Mouse (Mus musculus): Measurements from ENCODE around the gene Kmt2e. TPM values are rescaled to one million over a fixed set of nuclear protein-coding genes. Genes with fewer than 3 reads are reported as not detected.

Gene Kmt2e
- polyA plus RNA-seq, 1 experiment from 2014 or later = 63.4 TPM

GRCm38 (mm10) chr5:23417716-23418115, 16.5 kb upstream of the Kmt2e start:
- WGBS = 55% methylated on average over 2 of the region's 2 CpGs
- H3K27me3 ChIP-seq (ENCODE audit: control insufficient read depth, insufficient read depth, low read length) = no peaks in the 10 kb centered on the region
- ATAC-seq (ENCODE audit: insufficient number of reproducible peaks, insufficient read depth, low FRiP score, low read depth) = no peak
- peaks cover 21% of the 10 kb centered on the region for H3K36me3 ChIP-seq (ENCODE audit: control insufficient read depth, insufficient read depth, low read length)
- H3K4me3 ChIP-seq (ENCODE audit: control insufficient read depth in 1 of 2, insufficient read depth in 1 of 2, low read depth in 1 of 2, low read length in 2 of 2) = peak overlapping the region; percentile 53 to 62; a peak in 3 of 4 replicates
- H3K27ac ChIP-seq (replicated peaks in 1 of 2; ENCODE audit: control insufficient read depth in 1 of 2, insufficient read depth in 1 of 2, low read depth in 2 of 2, low read length in 2 of 2) = peak overlapping the region; percentile 76 to 92; a peak in 2 of 4 replicates
- H3K9ac ChIP-seq (ENCODE audit: low read length) = peak overlapping the region; percentile 79
- peak overlapping the region; percentile 70 for H3K4me2 ChIP-seq (ENCODE audit: low read length)
- H3K9me3 ChIP-seq (ENCODE audit: control insufficient read depth, low read length) = no peaks in the 10 kb centered on the region
- H3K4me1 ChIP-seq (ENCODE audit: control insufficient read depth in 2 of 2, insufficient read depth in 2 of 2, low read length in 2 of 2) = peaks cover 16 to 67% of the 10 kb centered on the region in 2 experiments

DNA sequence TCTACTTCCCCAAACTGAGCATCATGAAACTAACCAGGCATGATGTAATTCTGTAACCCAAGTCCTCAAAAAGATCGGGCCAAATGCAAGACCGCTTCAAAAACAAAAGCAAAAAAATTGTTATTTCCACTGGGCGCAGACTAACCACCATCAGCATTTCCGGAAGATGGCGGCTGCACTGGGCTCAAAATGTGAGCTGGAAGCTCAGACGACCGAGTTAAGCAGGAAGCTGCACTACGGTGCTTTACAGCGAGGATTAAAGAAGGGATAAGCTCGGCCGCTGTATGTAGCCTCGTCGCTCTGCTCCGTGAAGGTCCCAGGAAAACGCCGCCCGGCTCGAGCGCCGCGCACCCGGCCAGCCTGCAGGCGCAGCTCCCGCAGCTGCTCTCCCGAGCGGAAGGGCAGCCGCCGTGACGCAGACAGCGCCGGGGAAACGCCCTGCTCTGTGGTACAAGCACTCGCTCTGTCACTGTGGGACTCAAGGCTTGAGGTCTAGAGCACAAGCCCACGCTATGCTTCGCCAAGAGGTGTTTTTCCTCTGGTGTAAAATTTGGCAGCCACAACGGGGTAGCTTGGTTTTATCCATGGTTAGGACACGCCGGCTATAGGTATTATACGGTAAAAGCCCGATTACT, 16.0 kb upstream of the Kmt2e start:
- WGBS = under 1% methylated on average over 40 of the region's 40 CpGs
- Histone ChIP-seq H3K9me3 (ENCODE audit: control insufficient read depth, low read length) (no peaks in the 10 kb centered on the region), H3K9ac (ENCODE audit: low read length) (peak overlapping the region; percentile 79), H3K27me3 (ENCODE audit: control insufficient read depth, insufficient read depth, low read length) (no peaks in the 10 kb centered on the region), H3K4me2 (ENCODE audit: low read length) (peak overlapping the region; percentile 70), H3K27ac (replicated peaks in 1 of 2; ENCODE audit: control insufficient read depth in 1 of 2, insufficient read depth in 1 of 2, low read depth in 2 of 2, low read length in 2 of 2) (peak overlapping the region; percentile 76 to 92), H3K36me3 (ENCODE audit: control insufficient read depth, insufficient read depth, low read length) (peaks cover 22% of the 10 kb centered on the region), H3K4me3 (ENCODE audit: control insufficient read depth in 1 of 2, insufficient read depth in 1 of 2, low read depth in 1 of 2, low read length in 2 of 2) (peak overlapping the region; percentile 53 to 62), H3K4me1 (ENCODE audit: control insufficient read depth in 2 of 2, insufficient read depth in 2 of 2, low read length in 2 of 2) (peaks cover 14 to 61% of the 10 kb centered on the region in 2 experiments)
- ATAC-seq (ENCODE audit: insufficient number of reproducible peaks, insufficient read depth, low FRiP score, low read depth) = peak; percentile 81

DNA sequence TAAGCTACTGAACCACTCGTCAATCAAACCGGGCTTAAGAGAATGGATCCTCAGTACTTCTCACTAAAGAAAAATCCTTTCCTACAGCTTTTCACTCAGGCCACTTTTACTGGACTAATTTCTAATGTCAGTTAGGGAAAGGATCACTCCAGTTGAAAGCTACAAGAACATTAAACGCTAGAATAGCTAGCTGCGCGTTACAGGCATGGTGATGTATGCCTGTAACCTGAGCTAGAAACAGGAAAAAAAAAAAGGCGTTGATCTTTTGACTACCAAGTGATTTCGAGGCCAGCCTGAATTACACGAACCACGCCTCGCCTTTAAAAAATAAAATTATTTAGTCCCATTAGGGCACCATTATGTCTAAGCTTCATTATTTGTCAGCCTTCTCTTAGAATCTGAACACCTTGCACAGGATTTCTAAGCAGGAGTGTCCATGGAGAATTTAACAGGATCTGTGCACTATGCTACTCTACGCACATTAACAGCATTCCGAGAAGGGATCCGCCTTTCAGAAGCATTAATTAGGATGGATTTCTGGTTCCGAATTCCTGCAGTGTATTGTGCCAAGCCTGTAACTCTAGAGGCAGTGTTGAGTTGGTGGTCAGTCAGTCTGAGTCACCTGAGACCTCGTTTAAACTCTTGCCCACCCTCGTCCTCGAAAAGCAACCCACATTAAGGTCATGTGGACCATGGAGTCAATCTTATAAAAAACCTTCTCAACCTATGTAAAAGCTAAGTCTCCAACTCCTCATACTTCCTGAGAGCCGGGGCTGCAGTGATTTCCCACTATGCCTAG, 15.2 kb upstream of the Kmt2e start:
- no peaks in the 10 kb centered on the region for H3K9me3 ChIP-seq (ENCODE audit: control insufficient read depth, low read length)
- 3% methylated on average over 18 of the region's 18 CpGs for WGBS
- H3K4me1 ChIP-seq (ENCODE audit: control insufficient read depth in 2 of 2, insufficient read depth in 2 of 2, low read length in 2 of 2) = peaks cover 9 to 55% of the 10 kb centered on the region in 2 experiments
- peak overlapping the region; percentile 53 to 62 for H3K4me3 ChIP-seq (ENCODE audit: control insufficient read depth in 1 of 2, insufficient read depth in 1 of 2, low read depth in 1 of 2, low read length in 2 of 2)
- H3K4me2 ChIP-seq (ENCODE audit: low read length) = peak overlapping the region; percentile 70
- H3K27ac ChIP-seq (replicated peaks in 1 of 2; ENCODE audit: control insufficient read depth in 1 of 2, insufficient read depth in 1 of 2, low read depth in 2 of 2, low read length in 2 of 2) = peak overlapping the region; percentile 76 to 92
- no peak for ATAC-seq (ENCODE audit: insufficient number of reproducible peaks, insufficient read depth, low FRiP score, low read depth)
- H3K9ac ChIP-seq (ENCODE audit: low read length) = peak overlapping the region; percentile 79
- peaks cover 30% of the 10 kb centered on the region for H3K36me3 ChIP-seq (ENCODE audit: control insufficient read depth, insufficient read depth, low read length)
- no peaks in the 10 kb centered on the region for H3K27me3 ChIP-seq (ENCODE audit: control insufficient read depth, insufficient read depth, low read length)

- ATAC-seq (ENCODE audit: insufficient number of reproducible peaks, insufficient read depth, low FRiP score, low read depth) = no peak
- H3K9me3 ChIP-seq (ENCODE audit: control insufficient read depth, low read length) = no peaks in the 10 kb centered on the region
- H3K4me1 ChIP-seq (ENCODE audit: control insufficient read depth in 2 of 2, insufficient read depth in 2 of 2, low read length in 2 of 2) = peaks cover 6 to 48% of the 10 kb centered on the region in 2 experiments
- peaks cover 37% of the 10 kb centered on the region for H3K36me3 ChIP-seq (ENCODE audit: control insufficient read depth, insufficient read depth, low read length)
- 35% methylated on average over 7 of the region's 7 CpGs for WGBS
- peak overlapping the region; percentile 29 to 92 for H3K27ac ChIP-seq (replicated peaks in 1 of 2; ENCODE audit: control insufficient read depth in 1 of 2, insufficient read depth in 1 of 2, low read depth in 2 of 2, low read length in 2 of 2)
- no peaks in the 10 kb centered on the region for H3K27me3 ChIP-seq (ENCODE audit: control insufficient read depth, insufficient read depth, low read length)
- H3K4me2 ChIP-seq (ENCODE audit: low read length) = peak overlapping the region; percentile 70
- H3K4me3 ChIP-seq (ENCODE audit: control insufficient read depth in 1 of 2, insufficient read depth in 1 of 2, low read depth in 1 of 2, low read length in 2 of 2) = peak overlapping the region in 1 of 2 experiments; percentile 62; a peak in 1 of 4 replicates
- peak overlapping the region; percentile 79 for H3K9ac ChIP-seq (ENCODE audit: low read length)
Observed at GRCm38 (mm10) chr5:23419616-23420170, 14.5 kb upstream of the Kmt2e start.

DNA sequence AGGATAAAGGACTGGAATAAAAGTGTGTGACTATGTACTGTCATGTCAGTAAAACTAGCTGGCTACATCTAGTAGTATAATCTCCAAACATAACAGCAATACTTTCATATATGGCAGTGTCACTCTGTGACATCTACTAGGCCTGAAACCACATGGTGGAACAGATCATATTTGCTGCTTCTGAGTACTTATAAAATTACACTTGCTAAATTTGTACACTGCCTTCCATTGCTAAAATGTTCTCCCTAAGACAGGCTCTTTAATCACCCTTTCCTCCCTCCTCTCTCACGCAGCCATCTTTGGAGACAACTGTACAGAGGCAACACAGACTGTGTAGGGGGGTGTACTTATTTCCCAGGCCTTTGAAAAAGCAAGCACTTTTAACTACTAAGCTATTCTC, 13.8 kb upstream of the Kmt2e start:
- Histone ChIP-seq H3K4me2 (ENCODE audit: low read length) (no peak overlapping the region), H3K27ac (replicated peaks in 1 of 2; ENCODE audit: control insufficient read depth in 1 of 2, insufficient read depth in 1 of 2, low read depth in 2 of 2, low read length in 2 of 2) (no peak overlapping the region; a peak in 1 of 4 replicates), H3K9ac (ENCODE audit: low read length) (0 out of 2 replicates have a peak overlapping the region, but pooled peaks have one; percentile 79), H3K9me3 (ENCODE audit: control insufficient read depth, low read length) (no peaks in the 10 kb centered on the region), H3K36me3 (ENCODE audit: control insufficient read depth, insufficient read depth, low read length) (peaks cover 42% of the 10 kb centered on the region), H3K4me3 (ENCODE audit: control insufficient read depth in 1 of 2, insufficient read depth in 1 of 2, low read depth in 1 of 2, low read length in 2 of 2) (no peak overlapping the region), H3K27me3 (ENCODE audit: control insufficient read depth, insufficient read depth, low read length) (no peaks in the 10 kb centered on the region), H3K4me1 (ENCODE audit: control insufficient read depth in 2 of 2, insufficient read depth in 2 of 2, low read length in 2 of 2) (peaks cover 4 to 42% of the 10 kb centered on the region in 2 experiments)
- WGBS = 30% methylated on average over 1 of the region's 1 CpGs
- ATAC-seq (ENCODE audit: insufficient number of reproducible peaks, insufficient read depth, low FRiP score, low read depth) = no peak

DNA sequence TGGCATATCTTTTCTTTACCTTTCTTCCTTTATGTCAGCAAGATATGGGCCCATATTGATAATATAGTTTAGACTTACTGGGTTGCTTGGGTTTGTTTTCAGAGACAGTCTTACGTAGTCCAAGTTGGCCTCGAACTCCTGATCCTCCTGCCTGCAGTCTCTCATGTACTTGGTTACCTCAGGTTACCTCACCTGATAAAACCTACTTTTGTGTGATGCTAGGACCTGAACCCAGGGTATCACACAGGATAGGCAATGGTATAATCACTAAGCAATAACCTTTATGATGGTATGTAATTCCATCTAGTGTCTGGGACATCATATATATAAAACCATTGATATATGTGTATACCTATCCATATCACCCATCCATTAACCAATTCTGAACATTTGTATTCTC, 12.8 kb upstream of the Kmt2e start:
- 91% methylated on average over 2 of the region's 2 CpGs for WGBS
- ATAC-seq (ENCODE audit: insufficient number of reproducible peaks, insufficient read depth, low FRiP score, low read depth) = no peak
- Histone ChIP-seq H3K9ac (ENCODE audit: low read length) (no peak overlapping the region), H3K9me3 (ENCODE audit: control insufficient read depth, low read length) (no peaks in the 10 kb centered on the region), H3K4me1 (ENCODE audit: control insufficient read depth in 2 of 2, insufficient read depth in 2 of 2, low read length in 2 of 2) (peaks cover 2 to 42% of the 10 kb centered on the region in 2 experiments), H3K4me3 (ENCODE audit: control insufficient read depth in 1 of 2, insufficient read depth in 1 of 2, low read depth in 1 of 2, low read length in 2 of 2) (no peak overlapping the region), H3K27ac (replicated peaks in 1 of 2; ENCODE audit: control insufficient read depth in 1 of 2, insufficient read depth in 1 of 2, low read depth in 2 of 2, low read length in 2 of 2) (no peak overlapping the region), H3K36me3 (ENCODE audit: control insufficient read depth, insufficient read depth, low read length) (peaks cover 52% of the 10 kb centered on the region), H3K27me3 (ENCODE audit: control insufficient read depth, insufficient read depth, low read length) (no peaks in the 10 kb centered on the region), H3K4me2 (ENCODE audit: low read length) (no peak overlapping the region)

DNA sequence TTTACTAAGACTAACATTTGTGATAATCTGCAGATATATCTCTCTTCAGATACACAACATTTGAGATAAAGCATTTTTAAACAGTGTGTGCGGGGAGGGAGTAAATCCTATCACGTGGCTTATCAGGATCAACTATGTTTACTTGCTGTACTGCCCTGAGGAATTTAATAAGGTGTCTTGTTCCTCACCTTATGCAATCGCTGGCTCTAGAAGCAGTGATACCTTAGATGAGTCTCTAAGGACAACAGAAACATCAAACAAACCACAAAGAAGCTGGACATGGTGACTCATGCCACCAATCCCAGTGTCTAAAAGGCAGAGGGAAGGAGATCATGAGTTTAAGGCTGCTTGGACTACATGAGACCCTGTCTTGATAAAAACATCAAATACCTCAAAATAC, 11.2 kb upstream of the Kmt2e start:
- WGBS = 64% methylated on average over 3 of the region's 3 CpGs
- no peaks in the 10 kb centered on the region for H3K27me3 ChIP-seq (ENCODE audit: control insufficient read depth, insufficient read depth, low read length)
- H3K27ac ChIP-seq (replicated peaks in 1 of 2; ENCODE audit: control insufficient read depth in 1 of 2, insufficient read depth in 1 of 2, low read depth in 2 of 2, low read length in 2 of 2) = no peak overlapping the region

More for the DNA sequence above, 11.2 kb upstream of the Kmt2e start:
- no peak overlapping the region for H3K4me2 ChIP-seq (ENCODE audit: low read length)
- H3K9ac ChIP-seq (ENCODE audit: low read length) = no peak overlapping the region
- peaks cover 57% of the 10 kb centered on the region for H3K36me3 ChIP-seq (ENCODE audit: control insufficient read depth, insufficient read depth, low read length)
- H3K4me1 ChIP-seq (ENCODE audit: control insufficient read depth in 2 of 2, insufficient read depth in 2 of 2, low read length in 2 of 2) = peaks cover 4 to 37% of the 10 kb centered on the region in 2 experiments
- ATAC-seq (ENCODE audit: insufficient number of reproducible peaks, insufficient read depth, low FRiP score, low read depth) = no peak
- H3K4me3 ChIP-seq (ENCODE audit: control insufficient read depth in 1 of 2, insufficient read depth in 1 of 2, low read depth in 1 of 2, low read length in 2 of 2) = no peak overlapping the region
- no peaks in the 10 kb centered on the region for H3K9me3 ChIP-seq (ENCODE audit: control insufficient read depth, low read length)

Measured in heart, embryonic 14.5 days (tissue).